Mouse (Mus musculus) 3134 (cell line): ENCODE measurements around the gene Cd248.
A peak's percentile ranks its signal among the peaks of the same experiment; 100 is the strongest.

ENCODE experiments used
- DNase-seq: peaks from one replicate; pipeline ENCODE4 v3.0.0-alpha.2; 2011; ENCODE audit warnings: low spot score; ENCODE audit not compliant: insufficient read length; ENCODE audit errors: extremely low read depth

The Cd248 gene

DNA sequence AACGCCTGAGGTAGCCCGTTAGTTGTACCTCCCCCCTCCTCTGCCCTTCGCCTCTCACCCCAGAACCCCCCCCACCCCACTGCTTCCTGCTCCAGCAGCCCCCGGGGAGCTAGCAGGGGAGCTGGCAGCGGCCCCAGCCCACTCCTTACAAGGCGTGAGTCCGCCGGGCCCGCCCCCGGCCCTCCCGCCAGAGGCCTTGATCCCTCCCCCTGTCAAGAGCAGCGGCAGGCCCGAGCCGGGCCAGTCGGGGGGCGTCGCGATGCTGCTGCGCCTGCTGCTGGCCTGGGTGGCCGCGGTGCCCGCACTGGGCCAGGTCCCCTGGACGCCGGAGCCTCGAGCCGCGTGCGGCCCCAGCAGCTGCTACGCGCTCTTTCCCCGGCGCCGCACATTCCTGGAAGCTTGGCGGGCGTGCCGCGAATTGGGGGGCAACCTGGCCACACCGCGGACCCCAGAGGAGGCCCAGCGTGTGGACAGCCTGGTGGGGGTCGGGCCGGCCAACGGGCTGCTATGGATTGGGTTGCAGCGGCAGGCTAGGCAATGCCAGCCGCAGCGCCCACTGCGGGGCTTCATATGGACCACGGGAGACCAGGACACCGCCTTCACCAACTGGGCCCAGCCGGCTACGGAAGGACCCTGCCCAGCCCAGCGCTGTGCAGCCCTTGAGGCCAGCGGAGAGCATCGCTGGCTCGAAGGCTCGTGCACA lies at the start of gene Cd248:
Gene Cd248, plus strand, starts transcription at position 212 of the 703 bp plus-strand sequence.
- DNase-seq: no peak

- peak; percentile 52 for DNase-seq
These were observed 49.7 kb upstream of the Cd248 start for GRCm38 (mm10) chr19:5018191-5018590.

DNA sequence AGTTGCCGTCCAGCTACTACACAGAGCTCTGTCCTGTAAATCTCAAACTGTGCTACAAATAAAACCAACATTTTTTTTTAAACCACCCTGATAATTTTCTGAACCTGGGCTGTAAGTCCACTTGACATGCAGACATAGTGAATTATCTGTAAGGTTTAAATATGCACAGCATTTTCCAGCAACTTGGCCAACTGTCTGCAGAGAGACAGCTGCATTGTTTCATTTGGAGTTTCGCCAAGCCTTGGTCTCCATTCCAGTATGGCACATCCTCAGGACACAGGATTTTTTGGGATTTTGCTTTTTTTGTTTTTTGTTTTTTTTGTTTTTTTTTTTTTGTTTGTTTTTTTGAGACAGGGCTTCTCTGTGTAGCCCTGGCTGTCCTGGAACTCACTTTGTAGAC lies 46.5 kb upstream of the Cd248 start:
- DNase-seq: no peak

DNA sequence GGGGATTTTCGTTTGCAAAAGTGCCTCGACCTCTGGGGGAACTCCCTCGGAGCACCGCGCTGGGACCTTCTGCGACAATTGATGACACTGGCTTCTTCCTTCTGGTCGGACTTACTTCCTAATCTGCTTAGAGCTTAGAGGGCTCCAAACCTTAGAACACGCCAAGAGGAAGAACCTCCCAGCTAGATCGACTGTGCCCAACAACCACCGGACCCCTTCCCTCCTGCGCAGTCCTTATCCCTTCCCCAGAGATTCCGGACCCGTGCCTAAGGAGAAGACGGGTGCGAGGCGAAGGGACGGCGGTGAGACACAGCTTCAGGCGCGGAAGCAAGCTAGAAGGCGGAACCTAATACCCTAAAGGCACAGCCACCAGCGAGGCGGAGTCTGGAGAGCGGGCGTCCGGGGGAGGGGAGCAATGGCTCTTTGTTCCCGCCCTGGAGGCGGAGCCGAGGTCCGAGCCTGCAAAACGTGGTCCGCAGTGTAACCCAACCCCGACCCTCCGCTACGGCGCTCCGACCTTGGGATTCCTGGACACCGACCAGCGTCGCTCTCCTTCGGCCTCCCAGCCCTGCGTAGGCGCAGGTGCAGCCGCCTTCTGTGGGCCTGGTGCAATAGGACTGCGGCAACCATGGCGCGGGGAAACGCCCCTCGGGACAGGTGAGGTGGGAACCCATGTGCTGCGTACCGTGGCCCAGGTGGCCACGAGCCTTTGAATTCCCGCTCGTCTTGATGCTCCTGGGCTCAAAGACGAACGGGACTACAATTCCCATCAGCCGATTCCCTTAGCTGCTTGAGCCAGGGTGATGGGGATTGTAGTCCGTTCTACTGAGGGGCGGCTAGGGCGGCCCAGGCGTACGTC lies 44.0 kb upstream of the Cd248 start, which contains the start of gene Slc29a2:
Gene Slc29a2, plus strand, starts transcription at position 240 of the 859 bp plus-strand sequence.
- DNase-seq: peak; percentile 94

DNA sequence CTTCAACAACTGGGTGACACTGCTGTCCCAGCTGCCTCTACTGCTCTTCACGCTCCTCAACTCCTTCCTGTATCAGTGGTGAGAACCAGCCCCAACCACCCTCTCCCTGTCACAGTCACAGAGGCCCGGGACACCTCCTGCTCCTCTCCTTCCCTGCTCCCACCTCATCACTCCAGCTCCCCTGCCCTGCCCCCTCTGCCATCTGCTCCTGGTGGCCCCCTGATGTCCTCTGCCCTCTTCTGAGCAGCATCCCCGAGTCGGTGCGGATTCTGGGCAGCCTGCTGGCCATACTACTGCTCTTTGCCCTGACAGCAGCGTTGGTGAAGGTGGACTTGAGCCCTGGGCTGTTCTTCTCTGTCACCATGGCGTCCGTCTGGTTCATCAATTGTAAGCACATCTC lies 41.8 kb upstream of the Cd248 start:
- DNase-seq: no peak

DNA sequence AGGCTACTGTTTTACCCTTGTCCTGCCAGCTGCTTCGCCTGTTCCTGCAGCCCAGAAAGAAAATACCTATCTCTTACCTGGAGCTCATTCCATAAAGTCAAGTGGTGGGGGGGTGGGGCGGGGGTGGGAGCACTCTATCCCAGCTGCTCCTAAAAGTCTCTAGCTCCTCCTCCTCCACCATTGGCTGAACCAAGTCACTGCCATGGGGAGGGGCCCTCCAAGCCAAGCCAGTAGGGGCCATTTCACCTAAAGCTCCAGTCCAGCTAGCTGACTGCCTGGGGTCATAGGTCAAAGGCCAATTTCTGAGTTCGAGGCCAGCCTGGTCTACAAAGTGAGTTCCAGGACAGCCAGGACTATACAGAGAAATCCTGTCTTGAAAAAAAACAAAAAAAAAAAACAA lies 35.2 kb upstream of the Cd248 start:
- DNase-seq: no peak

DNA sequence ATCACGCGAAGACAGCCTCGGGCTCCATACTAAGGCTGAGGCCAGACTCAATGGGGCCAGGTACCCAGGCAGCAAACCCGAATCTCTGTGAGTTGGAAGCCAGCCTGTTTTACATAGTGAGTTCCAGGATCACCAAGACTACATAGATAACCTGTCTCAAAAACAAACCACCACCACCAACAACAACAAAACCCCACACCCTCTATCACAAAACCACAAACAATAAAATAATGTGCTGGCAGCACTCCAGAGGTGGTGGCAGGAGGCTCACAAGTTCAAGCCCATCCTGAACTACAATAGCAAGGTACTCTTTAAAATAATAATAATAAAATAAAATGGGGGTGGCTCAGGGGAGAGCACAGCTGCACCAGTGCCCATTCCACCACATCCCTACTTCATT lies 31.3 kb upstream of the Cd248 start:
- no peak for DNase-seq

DNA sequence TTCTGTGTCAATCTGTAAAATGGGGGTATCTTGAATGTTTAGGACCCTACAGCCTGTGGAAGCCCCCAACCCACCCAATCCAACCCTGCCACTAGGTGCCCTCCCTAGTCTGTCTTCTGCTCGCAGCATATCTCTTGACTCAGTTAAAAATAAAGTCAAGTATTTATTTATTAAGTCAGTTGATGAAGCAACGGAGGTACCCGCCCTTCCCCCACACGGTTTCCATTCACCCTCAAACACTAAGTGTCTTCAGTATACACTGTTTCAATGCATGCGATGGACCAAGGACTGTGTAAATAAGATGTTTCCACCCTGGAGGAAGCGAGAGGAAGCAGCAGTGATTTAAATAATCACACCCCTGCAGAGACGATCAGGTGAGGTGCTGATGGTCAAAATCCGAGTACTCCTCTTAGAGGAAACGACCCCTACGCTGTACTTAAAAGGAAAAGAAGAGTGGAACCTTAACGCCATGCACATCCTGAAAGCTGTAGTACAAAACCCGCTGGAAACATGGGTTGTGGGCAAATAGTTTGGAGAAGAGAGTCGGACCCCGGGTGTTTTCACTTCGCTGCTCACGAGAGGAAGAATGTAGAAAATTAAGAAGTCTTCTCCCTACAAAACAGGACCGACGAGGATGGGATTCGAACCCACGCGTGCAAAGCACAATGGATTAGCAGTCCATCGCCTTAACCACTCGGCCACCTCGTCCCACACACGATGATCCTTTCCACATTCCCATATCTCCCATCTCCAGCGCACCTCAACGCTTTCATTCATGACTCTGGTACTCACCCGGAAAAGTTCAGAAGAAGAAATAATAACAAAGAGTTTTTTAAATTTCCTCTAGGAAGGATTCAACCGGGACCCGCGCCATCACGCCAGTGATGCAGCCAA lies 30.0 kb upstream of the Cd248 start:
- peak; percentile 78 for DNase-seq

DNA sequence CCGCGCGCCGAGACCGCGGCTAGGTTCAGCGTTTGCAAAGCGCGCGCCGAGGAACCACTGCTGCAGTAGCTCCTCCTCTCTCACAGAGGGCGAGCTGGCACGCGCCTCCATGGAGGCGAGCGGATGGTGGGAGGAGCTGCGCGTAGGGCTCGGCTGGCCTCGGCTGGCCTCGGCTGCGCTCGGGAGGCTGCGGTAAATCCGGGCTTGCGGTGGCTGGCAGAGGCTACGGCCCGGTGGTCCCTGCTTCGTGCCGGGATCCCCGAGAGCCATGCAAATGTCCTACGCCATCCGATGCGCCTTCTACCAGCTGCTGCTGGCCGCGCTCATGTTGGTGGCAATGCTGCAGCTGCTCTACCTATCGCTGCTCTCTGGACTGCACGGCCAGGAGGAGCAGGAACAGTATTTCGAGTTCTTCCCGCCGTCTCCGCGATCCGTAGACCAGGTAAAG lies 29.1 kb upstream of the Cd248 start, which contains the start of the genes B4gat1 and AC124502.3:
Gene B4gat1, plus strand, starts transcription at position 118 of the 448 bp plus-strand sequence.
Gene AC124502.3, plus strand, starts transcription at position 183 of the 448 bp plus-strand sequence.
- DNase-seq: peak; percentile 92

GRCm38 (mm10) chr19:5039301-5040114 lies 28.4 kb upstream of the Cd248 start:
- DNase-seq: no peak

DNA sequence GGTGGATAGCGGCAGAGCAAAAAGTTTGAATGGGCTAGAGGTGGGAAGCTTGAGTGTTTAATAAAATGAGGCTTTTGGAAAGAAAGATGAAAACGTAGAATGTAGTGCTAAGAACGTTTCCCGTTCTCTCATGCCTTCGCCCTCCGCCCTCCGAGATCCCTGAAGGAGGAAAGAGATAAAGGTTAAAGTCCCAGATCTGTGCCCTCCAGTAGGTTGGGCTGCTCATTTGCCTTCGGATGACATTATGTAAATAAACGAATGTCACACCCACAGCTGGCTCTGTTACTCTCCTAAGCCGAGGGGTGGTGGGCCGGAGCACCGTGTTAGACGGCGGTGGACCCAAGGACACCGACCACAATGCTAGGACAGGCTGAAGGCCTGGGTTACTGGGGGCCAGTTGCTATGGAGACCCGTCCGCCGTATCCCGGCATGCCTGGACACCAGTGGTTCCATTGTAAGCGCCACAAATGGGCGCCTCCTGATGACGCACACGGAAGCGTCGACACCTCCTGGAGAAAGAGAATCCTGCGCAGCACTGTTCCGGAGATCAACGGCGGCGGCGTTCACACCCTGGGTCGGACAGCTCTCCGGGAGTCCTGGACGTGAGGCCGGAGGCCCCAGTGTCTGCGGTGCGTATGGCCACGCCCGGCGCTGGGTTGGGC lies 26.9 kb upstream of the Cd248 start, which contains the start of gene Brms1:
Gene Brms1, plus strand, starts transcription at position 493 of the 662 bp plus-strand sequence.
- DNase-seq: peak; percentile 86

DNA sequence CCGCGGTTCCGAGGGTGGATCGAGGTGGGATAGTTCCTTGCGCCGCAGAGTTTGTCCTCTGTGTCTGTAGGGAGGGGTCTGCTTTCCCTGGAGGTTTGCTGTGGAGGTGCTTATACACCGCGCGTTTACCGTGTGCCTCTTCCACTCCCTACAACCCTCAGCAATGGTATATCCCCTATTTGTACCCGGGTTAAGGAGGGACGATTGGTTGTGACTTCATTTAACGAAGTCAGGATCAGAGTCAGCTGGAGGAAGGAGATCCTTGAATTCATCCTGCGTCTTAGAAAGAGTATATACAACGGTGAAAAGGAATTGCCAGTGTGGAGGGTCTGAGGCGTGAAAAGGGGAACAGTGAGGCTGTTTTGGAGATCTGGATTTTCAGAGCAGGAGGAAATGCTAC lies 26.3 kb upstream of the Cd248 start:
- DNase-seq: no peak

DNA sequence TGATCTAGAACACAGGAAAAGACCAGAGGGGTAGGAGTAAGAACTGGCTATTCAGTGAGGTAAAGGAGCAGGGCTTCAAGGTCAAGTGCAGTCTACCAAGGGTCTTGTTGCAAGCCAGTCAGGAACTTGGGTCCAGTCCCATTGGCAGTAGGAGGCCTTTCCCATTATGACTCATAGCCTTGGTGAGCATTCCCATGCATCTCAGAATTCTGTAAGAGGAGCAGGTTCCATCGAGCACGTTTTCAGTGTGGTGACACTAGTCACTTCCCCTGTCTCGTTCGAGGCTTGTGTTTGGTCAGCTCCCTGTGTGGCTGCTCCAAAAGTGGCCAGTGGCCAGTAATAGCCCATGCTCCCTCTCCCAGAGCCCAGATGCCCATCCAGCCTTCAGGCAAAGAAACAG lies 22.3 kb upstream of the Cd248 start:
- DNase-seq: peak; percentile 46

DNA sequence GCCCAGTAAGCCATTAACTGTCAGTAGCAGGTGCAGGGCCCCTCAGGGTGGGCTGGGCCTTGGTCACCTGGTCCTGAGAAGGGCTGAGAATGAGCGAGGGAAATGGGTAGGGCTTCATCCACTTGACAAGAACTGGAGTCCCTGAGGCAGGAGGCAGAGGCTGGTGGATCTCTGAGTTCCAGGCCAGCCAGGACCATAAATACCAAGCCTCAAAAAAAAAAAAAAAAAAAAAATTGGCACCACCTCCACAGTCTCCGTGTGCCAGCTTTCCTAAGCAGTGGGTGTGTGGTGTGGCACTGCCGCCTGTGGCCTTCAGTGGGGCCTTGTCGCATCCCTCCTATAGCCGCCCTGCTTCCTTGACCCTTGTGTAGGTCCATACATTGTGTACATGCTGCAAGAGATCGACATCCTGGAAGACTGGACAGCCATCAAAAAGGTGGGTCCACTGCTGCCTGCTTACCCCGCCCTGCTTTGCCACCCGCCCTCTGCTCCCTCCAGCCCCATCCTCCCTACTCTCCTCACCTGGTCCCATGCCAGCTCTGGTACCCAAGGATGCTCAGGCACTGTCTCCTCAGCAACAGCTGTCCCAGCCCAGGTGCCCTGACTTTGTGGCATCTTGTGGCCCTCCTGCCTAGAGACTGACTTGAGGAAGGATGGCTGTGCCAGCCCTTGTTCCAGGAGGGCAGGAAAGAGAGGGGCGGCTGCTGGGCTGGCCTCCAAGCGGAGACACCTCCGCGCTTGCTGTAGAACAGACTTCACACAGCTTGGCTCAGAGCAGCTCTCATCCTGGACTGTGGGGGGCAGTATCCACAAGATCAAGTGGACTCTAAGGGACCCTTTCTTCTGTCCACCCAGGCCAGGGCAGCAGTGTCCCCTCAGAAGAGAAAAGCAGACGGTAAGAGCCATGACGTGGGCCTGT lies 19.5 kb upstream of the Cd248 start:
- DNase-seq: no peak

GRCm38 (mm10) chr19:5049325-5049724 lies 18.6 kb upstream of the Cd248 start:
- DNase-seq: no peak

DNA sequence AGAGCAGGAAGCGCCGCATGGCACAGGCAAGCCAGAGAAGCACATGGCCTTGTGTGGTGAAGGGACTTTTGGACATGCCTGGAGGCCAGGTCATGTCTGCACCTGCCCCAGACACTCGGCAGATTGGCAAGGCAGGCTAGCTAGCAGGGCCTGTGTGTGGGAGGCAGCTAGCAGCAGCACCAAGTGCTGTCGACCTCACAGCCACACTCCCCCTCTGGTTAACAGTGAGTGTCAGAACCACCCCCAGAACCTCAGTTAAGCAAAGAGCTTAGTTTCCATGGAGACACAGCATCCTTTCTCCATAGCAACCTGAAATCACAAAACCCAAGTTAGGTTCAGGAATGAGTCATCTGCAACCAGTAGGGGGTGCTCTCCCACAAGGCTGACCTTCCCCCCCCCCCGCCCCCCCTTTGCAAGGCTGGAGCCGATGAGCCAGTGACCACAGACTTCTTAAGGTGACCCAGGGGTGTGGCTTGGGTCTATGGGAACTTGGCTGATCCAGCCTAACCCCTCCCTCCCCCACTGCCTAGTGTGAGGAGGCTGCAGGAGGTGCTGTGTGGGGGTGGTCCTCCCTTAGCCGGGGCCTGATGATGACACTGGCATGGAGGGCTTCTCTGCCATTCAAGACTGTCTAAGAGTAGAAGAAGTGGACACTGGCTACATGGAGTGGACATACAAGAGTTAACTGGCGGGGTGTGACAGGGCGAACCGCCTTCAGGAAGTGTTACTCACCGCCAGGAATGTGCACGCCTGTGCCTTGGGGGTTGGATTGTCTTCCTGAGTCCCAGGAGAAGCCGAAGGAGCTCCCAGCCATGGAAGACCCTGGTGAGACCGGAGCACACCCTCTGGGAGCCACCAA lies 17.6 kb upstream of the Cd248 start, which contains the start of gene Rin1:
Gene Rin1, plus strand, starts transcription at position 435 of the 859 bp plus-strand sequence.
- peak; percentile 98 for DNase-seq

DNA sequence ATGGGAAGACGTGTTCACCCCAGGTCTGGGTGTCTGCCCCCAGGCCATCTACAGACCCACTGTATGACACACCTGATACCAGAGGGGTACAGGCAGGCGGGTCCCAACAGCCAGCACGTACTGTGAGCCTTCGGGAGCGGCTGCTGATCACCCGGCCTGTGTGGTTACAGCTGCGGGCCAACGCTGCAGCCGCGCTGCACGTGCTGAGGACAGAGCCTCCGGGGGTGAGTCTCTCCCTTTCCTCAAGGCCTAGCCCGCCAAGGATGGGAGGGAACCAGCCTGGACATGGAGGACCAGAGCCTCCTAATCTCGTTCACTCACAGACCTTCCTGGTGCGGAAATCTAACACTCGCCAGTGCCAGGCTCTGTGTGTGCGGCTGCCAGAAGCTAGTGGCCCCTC lies 16.8 kb upstream of the Cd248 start:
- DNase-seq: no peak
